Mouse (Mus musculus) cerebellum, adult 2 months (tissue): Measurements from ENCODE around the gene Kalrn.

ENCODE experiments used
- CTCF ChIP-seq: fragments of 200-500 bp; IDR thresholded peaks from 2 replicates; pipeline ENCODE4 v1.5.1; 2011; ENCODE audit warnings: low read depth, mild to moderate bottlenecking, control low read depth, low read length, moderate library complexity, borderline replicate concordance; ENCODE audit not compliant: insufficient read depth
- POLR2A ChIP-seq: fragments of 200-500 bp; IDR thresholded peaks from 2 replicates; pipeline ENCODE4 v1.6.1; 2011; ENCODE audit warnings: low read length, control low read depth, borderline replicate concordance; ENCODE audit not compliant: insufficient read depth

DNA sequence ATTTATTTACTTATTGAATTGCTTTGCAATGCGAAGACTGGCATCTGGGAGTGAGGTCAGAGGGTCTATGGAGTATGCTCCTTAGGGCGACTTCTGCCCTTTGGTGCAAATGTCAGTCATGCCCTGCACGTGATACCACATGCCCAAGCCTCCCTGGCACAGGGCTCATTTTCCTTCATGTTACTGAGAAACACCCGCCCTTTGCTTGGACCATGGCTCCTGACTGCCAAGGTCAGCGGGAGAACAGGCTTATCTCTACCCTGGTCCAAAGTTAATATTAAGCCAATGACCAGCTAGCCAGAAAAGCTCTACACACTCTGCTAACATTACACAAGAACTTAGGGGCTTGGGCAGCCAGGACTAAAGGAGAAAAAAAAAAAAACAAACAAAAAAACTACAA, 543.5 kb downstream of the Kalrn start:
- TF ChIP-seq CTCF: no peak
- TF ChIP-seq POLR2A: no peak
